Mouse (Mus musculus): ENCODE data around the gene Spink8. TPM values are rescaled to one million over a fixed set of nuclear protein-coding genes. Genes with fewer than 3 reads are reported as not detected.

Spink8 gene
- polyA plus RNA-seq, 1 experiment from 2014 or later, result not detected

GRCm38 (mm10) chr9:109807898-109808297, 4.2 kb upstream of the Spink8 start:
- 74% methylated on average over 3 of the region's 3 CpGs for WGBS
- Histone ChIP-seq H3K4me2 (replicated peaks; ENCODE audit: low read depth, low read length) (no peak overlapping the region), H3K27me3 (ENCODE audit: control insufficient read depth, insufficient read depth, low read length) (no peaks in the 10 kb centered on the region), H3K9ac (ENCODE audit: low read depth, low read length) (no peak overlapping the region), H3K9me3 (ENCODE audit: control insufficient read depth, low read length) (no peaks in the 10 kb centered on the region), H3K27ac (ENCODE audit: low read depth, low read length) (no peak overlapping the region), H3K4me3 (ENCODE audit: low read depth, low read length) (no peak overlapping the region), H3K4me1 (replicated peaks; ENCODE audit: control insufficient read depth, insufficient read depth, low read length) (no peaks in the 10 kb centered on the region), H3K36me3 (ENCODE audit: control insufficient read depth, insufficient read depth, low read length) (no peaks in the 10 kb centered on the region)
- DNase-seq (ENCODE audit: low spot score), result no peak
- no peak for ATAC-seq (ENCODE audit: low FRiP score)

GRCm38 (mm10) chr9:109813424-109813823, 1.3 kb downstream of the Spink8 start:
- peak; percentile 35; the same call in 1 of the 2 replicates for ATAC-seq (ENCODE audit: low FRiP score)
- DNase-seq (ENCODE audit: low spot score), result peak; percentile 27

GRCm38 (mm10) chr9:109816341-109816740, 4.3 kb downstream of the Spink8 start:
- ATAC-seq (ENCODE audit: low FRiP score) (no peak), DNase-seq (ENCODE audit: low spot score) (no peak)
- WGBS, result 60% methylated on average over 6 of the region's 6 CpGs
- Histone ChIP-seq H3K4me2 (replicated peaks; ENCODE audit: low read depth, low read length) (no peak overlapping the region), H3K27me3 (ENCODE audit: control insufficient read depth, insufficient read depth, low read length) (no peaks in the 10 kb centered on the region), H3K36me3 (ENCODE audit: control insufficient read depth, insufficient read depth, low read length) (no peaks in the 10 kb centered on the region), H3K27ac (ENCODE audit: low read depth, low read length) (no peak overlapping the region), H3K4me3 (ENCODE audit: low read depth, low read length) (no peak overlapping the region), H3K4me1 (replicated peaks; ENCODE audit: control insufficient read depth, insufficient read depth, low read length) (no peaks in the 10 kb centered on the region), H3K9me3 (ENCODE audit: control insufficient read depth, low read length) (no peaks in the 10 kb centered on the region), H3K9ac (ENCODE audit: low read depth, low read length) (no peak overlapping the region)

More at GRCm38 (mm10) chr9:109813424-109813823, 1.3 kb downstream of the Spink8 start:
- no peaks in the 10 kb centered on the region for H3K27me3 ChIP-seq (ENCODE audit: control insufficient read depth, insufficient read depth, low read length)
- no peak overlapping the region for H3K4me3 ChIP-seq (ENCODE audit: low read depth, low read length)
- H3K4me1 ChIP-seq (replicated peaks; ENCODE audit: control insufficient read depth, insufficient read depth, low read length), result no peaks in the 10 kb centered on the region
- H3K4me2 ChIP-seq (replicated peaks; ENCODE audit: low read depth, low read length), result no peak overlapping the region
- no peak overlapping the region for H3K9ac ChIP-seq (ENCODE audit: low read depth, low read length)
- no peaks in the 10 kb centered on the region for H3K36me3 ChIP-seq (ENCODE audit: control insufficient read depth, insufficient read depth, low read length)
- H3K9me3 ChIP-seq (ENCODE audit: control insufficient read depth, low read length), result no peaks in the 10 kb centered on the region
- H3K27ac ChIP-seq (ENCODE audit: low read depth, low read length), result no peak overlapping the region
- 52% methylated on average over 7 of the region's 7 CpGs for WGBS

- no peak overlapping the region for H3K9ac ChIP-seq (ENCODE audit: low read depth, low read length)
- H3K4me2 ChIP-seq (replicated peaks; ENCODE audit: low read depth, low read length), result no peak overlapping the region
- no peak overlapping the region for H3K4me3 ChIP-seq (ENCODE audit: low read depth, low read length)
- no peaks in the 10 kb centered on the region for H3K27me3 ChIP-seq (ENCODE audit: control insufficient read depth, insufficient read depth, low read length)
- WGBS, result 72% methylated on average over 4 of the region's 4 CpGs
- no peaks in the 10 kb centered on the region for H3K9me3 ChIP-seq (ENCODE audit: control insufficient read depth, low read length)
- H3K27ac ChIP-seq (ENCODE audit: low read depth, low read length), result no peak overlapping the region
- no peaks in the 10 kb centered on the region for H3K36me3 ChIP-seq (ENCODE audit: control insufficient read depth, insufficient read depth, low read length)
- no peaks in the 10 kb centered on the region for H3K4me1 ChIP-seq (replicated peaks; ENCODE audit: control insufficient read depth, insufficient read depth, low read length)
- DNase-seq (ENCODE audit: low spot score) (no peak), ATAC-seq (ENCODE audit: low FRiP score) (no peak)
These were observed 13.7 kb downstream of the Spink8 start for GRCm38 (mm10) chr9:109825739-109826138.

GRCm38 (mm10) chr9:109826181-109826580, 14.1 kb downstream of the Spink8 start:
- ATAC-seq (ENCODE audit: low FRiP score) (no peak), DNase-seq (ENCODE audit: low spot score) (no peak)
- 80% methylated on average over 5 of the region's 5 CpGs for WGBS
- Histone ChIP-seq H3K4me2 (replicated peaks; ENCODE audit: low read depth, low read length) (no peak overlapping the region), H3K4me1 (replicated peaks; ENCODE audit: control insufficient read depth, insufficient read depth, low read length) (no peaks in the 10 kb centered on the region), H3K9me3 (ENCODE audit: control insufficient read depth, low read length) (no peaks in the 10 kb centered on the region), H3K9ac (ENCODE audit: low read depth, low read length) (no peak overlapping the region), H3K4me3 (ENCODE audit: low read depth, low read length) (no peak overlapping the region), H3K27me3 (ENCODE audit: control insufficient read depth, insufficient read depth, low read length) (no peaks in the 10 kb centered on the region), H3K27ac (ENCODE audit: low read depth, low read length) (no peak overlapping the region), H3K36me3 (ENCODE audit: control insufficient read depth, insufficient read depth, low read length) (no peaks in the 10 kb centered on the region)

GRCm38 (mm10) chr9:109832391-109833087, 20.5 kb downstream of the Spink8 start, which contains the start of gene Nme6:
Gene Nme6, plus strand, starts transcription at chr9:109832749.
- no peaks in the 10 kb centered on the region for H3K27me3 ChIP-seq (ENCODE audit: control insufficient read depth, insufficient read depth, low read length)
- under 1% methylated on average over 32 of the region's 32 CpGs for WGBS
- no peak within 1 kb of the TSS for H3K27ac ChIP-seq (ENCODE audit: low read depth, low read length)
- peak within 1 kb of the TSS; percentile 48 for H3K4me3 ChIP-seq (ENCODE audit: low read depth, low read length)
- H3K36me3 ChIP-seq (ENCODE audit: control insufficient read depth, insufficient read depth, low read length), result no peaks in the 10 kb centered on the region
- 0 out of 2 replicates have a peak, but pooled peaks cover 3% of the 10 kb centered on the region for H3K4me1 ChIP-seq (replicated peaks; ENCODE audit: control insufficient read depth, insufficient read depth, low read length)
- peak; percentile 97 for ATAC-seq (ENCODE audit: low FRiP score)
- peak within 1 kb of the TSS; percentile 62 for H3K9ac ChIP-seq (ENCODE audit: low read depth, low read length)
- H3K4me2 ChIP-seq (replicated peaks; ENCODE audit: low read depth, low read length), result peak within 1 kb of the TSS; percentile 40
- no peaks in the 10 kb centered on the region for H3K9me3 ChIP-seq (ENCODE audit: control insufficient read depth, low read length)
- peak; percentile 95 for DNase-seq (ENCODE audit: low spot score)

GRCm38 (mm10) chr9:109833088-109833412, 21.0 kb downstream of the Spink8 start:
- H3K4me2 ChIP-seq (replicated peaks; ENCODE audit: low read depth, low read length), result peak overlapping the region; percentile 40
- 0 out of 2 replicates have a peak, but pooled peaks cover 3% of the 10 kb centered on the region for H3K4me1 ChIP-seq (replicated peaks; ENCODE audit: control insufficient read depth, insufficient read depth, low read length)
- WGBS, result 15% methylated on average over 6 of the region's 6 CpGs
- DNase-seq (ENCODE audit: low spot score) (no peak), ATAC-seq (ENCODE audit: low FRiP score) (peak; percentile 58)
- H3K4me3 ChIP-seq (ENCODE audit: low read depth, low read length), result peak overlapping the region; percentile 48
- no peaks in the 10 kb centered on the region for H3K27me3 ChIP-seq (ENCODE audit: control insufficient read depth, insufficient read depth, low read length)
- H3K9me3 ChIP-seq (ENCODE audit: control insufficient read depth, low read length), result no peaks in the 10 kb centered on the region
- H3K27ac ChIP-seq (ENCODE audit: low read depth, low read length), result no peak overlapping the region
- H3K36me3 ChIP-seq (ENCODE audit: control insufficient read depth, insufficient read depth, low read length), result no peaks in the 10 kb centered on the region
- H3K9ac ChIP-seq (ENCODE audit: low read depth, low read length), result peak overlapping the region; percentile 62

GRCm38 (mm10) chr9:109849312-109849758, 37.3 kb downstream of the Spink8 start, which contains the start of gene Camp:
Gene Camp, minus strand, starts transcription at chr9:109849617.
- 85% methylated on average over 6 of the region's 6 CpGs for WGBS
- no peak within 1 kb of the TSS for H3K9ac ChIP-seq (ENCODE audit: low read depth, low read length)
- no peak for DNase-seq (ENCODE audit: low spot score)
- H3K9me3 ChIP-seq (ENCODE audit: control insufficient read depth, low read length), result no peaks in the 10 kb centered on the region
- no peak within 1 kb of the TSS for H3K4me2 ChIP-seq (replicated peaks; ENCODE audit: low read depth, low read length)
- no peak for ATAC-seq (ENCODE audit: low FRiP score)
- H3K4me1 ChIP-seq (replicated peaks; ENCODE audit: control insufficient read depth, insufficient read depth, low read length), result no peaks in the 10 kb centered on the region
- no peaks in the 10 kb centered on the region for H3K27me3 ChIP-seq (ENCODE audit: control insufficient read depth, insufficient read depth, low read length)
- H3K4me3 ChIP-seq (ENCODE audit: low read depth, low read length), result no peak within 1 kb of the TSS
- H3K27ac ChIP-seq (ENCODE audit: low read depth, low read length), result no peak within 1 kb of the TSS
- no peaks in the 10 kb centered on the region for H3K36me3 ChIP-seq (ENCODE audit: control insufficient read depth, insufficient read depth, low read length)

- no peak overlapping the region for H3K4me2 ChIP-seq (replicated peaks; ENCODE audit: low read depth, low read length)
- ATAC-seq (ENCODE audit: low FRiP score) (no peak), DNase-seq (ENCODE audit: low spot score) (no peak)
- H3K4me1 ChIP-seq (replicated peaks; ENCODE audit: control insufficient read depth, insufficient read depth, low read length), result no peaks in the 10 kb centered on the region
- 91% methylated on average over 5 of the region's 5 CpGs for WGBS
- no peak overlapping the region for H3K9ac ChIP-seq (ENCODE audit: low read depth, low read length)
- H3K36me3 ChIP-seq (ENCODE audit: control insufficient read depth, insufficient read depth, low read length), result no peaks in the 10 kb centered on the region
- H3K27ac ChIP-seq (ENCODE audit: low read depth, low read length), result no peak overlapping the region
- no peak overlapping the region for H3K4me3 ChIP-seq (ENCODE audit: low read depth, low read length)
- no peaks in the 10 kb centered on the region for H3K9me3 ChIP-seq (ENCODE audit: control insufficient read depth, low read length)
- no peaks in the 10 kb centered on the region for H3K27me3 ChIP-seq (ENCODE audit: control insufficient read depth, insufficient read depth, low read length)
These were observed 38.0 kb downstream of the Spink8 start for GRCm38 (mm10) chr9:109850099-109850498.

Measured in hindbrain, embryonic 11.5 days (tissue).